Mouse (Mus musculus): ENCODE results near the gene Kcnh2.
A peak's percentile ranks its signal among the peaks of the same experiment; 100 is the strongest.
"Not testable (repeated sequence)": the region's sequence is repeated elsewhere in the genome, so short reads cannot be mapped to it uniquely, and the experiment has no call there.

Gene Kcnh2

DNA sequence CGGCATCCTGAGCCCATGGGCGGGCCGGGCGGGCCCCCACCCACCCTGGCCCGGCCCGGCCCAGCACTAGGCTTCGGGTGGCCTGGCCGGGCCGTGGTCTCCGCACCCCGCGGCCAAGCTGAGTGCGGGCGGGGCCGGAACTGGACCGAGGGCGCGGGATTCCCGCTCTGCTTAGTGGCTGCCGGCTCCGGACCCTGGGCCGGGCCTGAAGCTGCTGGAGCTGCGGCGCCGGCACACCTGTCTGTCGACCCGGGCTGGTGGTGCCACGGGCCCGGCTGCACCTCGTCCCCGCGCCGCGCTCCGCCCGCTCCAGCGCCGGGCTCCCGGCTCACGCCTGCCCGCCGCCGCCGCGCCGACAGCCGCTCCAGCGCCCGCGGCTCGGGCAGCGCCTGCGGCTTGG lies at the start of gene Kcnh2:
Gene Kcnh2, minus strand, starts transcription at position 327 of the 400 bp plus-strand sequence.
- DNase-seq (ENCODE audit: low spot score in 2 of 2): peak in 1 of 2 experiments; percentile 34

DNA sequence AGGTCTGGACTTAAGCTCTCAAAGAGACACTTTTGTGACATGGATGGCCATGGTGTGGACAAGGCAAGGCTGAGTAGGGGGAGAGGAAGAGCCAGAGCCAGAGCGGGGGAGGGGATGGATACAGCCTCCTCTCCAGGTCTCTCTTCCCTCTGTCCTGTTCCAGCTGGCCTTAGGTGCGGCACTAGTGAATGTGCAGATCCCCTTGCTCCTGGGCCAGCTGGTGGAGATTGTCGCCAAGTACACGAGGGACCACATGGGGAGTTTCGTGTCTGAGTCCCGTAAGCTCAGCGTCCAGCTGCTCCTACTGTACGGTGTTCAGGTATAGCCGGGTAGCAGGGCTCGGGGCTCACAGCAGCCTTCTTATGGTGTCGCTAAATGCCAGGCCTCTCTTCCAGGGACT lies 49.0 kb upstream of the Kcnh2 start:
- DNase-seq (ENCODE audit: low spot score in 2 of 2): no peak

GRCm38 (mm10) chr5:24399686-24400085 lies 48.3 kb upstream of the Kcnh2 start:
- DNase-seq (ENCODE audit: low spot score in 2 of 2): no peak

DNA sequence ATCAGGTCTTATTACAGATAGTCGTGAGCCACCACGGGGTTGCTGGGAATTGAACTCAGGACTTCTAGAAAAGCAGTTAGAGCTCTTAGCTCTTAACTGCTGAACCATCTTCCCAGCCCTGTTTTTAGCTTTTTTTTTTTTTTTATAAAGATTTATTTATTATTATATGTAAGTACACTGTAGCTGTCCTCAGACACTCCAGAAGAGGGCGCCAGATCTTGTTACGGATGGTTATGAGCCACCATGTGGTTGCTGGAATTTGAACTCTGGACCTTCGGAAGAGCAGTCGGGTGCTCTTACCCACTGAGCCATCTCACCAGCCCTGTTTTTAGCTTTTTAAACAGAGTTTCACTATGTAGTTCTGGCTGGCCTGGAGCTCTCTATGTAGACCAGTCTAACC lies 44.9 kb upstream of the Kcnh2 start:
- DNase-seq (ENCODE audit: low spot score in 2 of 2): not testable (repeated sequence)

DNA sequence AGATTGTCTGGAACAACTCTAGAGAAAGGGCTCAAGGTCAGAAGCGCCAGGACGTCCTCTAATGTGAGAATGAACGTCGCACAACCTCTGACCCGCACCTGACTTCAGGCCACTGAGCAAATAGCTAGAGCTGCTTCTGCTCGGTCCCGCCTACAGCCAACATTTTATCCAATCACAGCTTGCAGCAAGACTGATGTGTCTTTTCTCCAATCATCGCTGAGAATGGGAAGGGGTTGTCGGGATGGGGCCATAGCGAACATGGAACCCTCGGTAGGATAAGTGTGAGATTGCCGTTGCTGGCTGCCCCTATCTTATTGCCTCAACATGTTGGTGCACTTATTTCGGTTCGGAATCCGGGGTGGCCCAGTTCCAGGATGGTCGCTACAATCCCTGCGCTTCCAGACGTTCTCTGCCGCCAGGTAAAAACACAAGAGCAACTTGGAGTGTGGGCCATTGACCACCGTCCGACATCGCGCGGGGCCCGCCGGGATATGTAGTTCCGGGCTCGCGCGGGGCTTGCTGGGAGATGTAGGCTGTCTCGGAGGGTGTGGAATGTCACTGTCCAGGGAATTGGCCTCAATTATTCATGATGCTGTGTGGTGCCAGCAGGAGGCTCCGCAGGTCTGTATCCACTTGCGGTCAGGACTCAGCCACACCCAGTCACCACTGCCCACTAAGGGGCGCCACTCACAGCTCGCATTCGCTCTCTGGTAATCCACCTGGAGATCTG lies 42.9 kb upstream of the Kcnh2 start:
- DNase-seq (ENCODE audit: low spot score in 2 of 2): peak; percentile 87 to 91

DNA sequence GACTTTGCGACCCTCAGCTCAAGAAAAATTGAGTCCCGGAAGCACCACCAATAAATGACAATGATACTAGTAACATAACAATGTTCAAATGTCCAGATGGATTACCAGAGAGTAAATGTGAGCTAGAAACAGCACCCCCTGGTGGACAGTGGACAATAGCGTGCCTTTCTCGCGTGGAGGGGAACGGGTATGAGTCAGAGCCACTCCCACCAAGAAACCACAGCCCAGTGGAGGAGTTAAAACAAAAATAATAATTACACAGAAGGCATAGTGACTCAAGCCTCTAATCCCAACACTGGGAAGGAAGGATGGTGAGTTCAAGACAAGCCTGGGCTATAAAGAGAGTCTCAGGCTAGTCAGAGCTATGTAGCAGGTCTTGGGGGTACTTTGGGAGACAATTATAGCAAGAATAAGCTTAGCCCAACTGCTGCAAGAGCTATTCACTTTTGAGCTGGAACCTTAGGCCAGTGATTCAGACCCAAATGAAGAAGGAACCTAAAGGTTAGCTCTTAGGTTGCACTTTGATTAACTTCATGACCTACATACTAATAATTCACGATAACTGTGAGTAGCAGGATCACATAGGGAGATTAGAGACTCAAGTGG lies 42.1 kb upstream of the Kcnh2 start, which contains the start of gene Abcb8:
Gene Abcb8, plus strand, starts transcription at position 272 of the 606 bp plus-strand sequence.
- DNase-seq (ENCODE audit: low spot score in 2 of 2): peak; percentile 72 to 86

DNA sequence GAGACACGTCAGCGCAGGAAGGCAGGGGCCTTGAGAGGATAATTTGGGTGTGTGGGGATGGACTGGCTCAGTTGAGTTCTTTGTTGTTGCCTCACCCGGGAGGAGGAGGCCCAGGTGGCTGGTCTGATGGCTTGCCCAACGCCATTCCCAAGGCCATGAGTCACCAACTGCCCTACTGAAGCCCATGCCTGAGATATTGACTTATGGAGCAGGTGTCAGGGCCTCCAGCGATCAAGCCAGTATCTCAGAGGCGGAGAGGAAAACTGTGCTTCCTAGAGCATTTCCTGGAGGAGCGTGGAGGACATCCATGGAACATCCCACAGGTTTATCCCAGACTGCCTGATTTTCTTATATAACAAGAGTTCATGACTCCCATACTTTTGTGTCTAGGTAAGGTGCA lies 41.3 kb upstream of the Kcnh2 start:
- no peak for DNase-seq (ENCODE audit: low spot score in 2 of 2)

- DNase-seq (ENCODE audit: low spot score in 2 of 2): no peak
Observed at GRCm38 (mm10) chr5:24391864-24392263, 40.5 kb upstream of the Kcnh2 start, which contains the start of gene Atg9b. Gene Atg9b (minus strand): TSS chr5:24392143.

GRCm38 (mm10) chr5:24389658-24390020 lies 38.2 kb upstream of the Kcnh2 start:
- DNase-seq (ENCODE audit: low spot score in 2 of 2): no peak

DNA sequence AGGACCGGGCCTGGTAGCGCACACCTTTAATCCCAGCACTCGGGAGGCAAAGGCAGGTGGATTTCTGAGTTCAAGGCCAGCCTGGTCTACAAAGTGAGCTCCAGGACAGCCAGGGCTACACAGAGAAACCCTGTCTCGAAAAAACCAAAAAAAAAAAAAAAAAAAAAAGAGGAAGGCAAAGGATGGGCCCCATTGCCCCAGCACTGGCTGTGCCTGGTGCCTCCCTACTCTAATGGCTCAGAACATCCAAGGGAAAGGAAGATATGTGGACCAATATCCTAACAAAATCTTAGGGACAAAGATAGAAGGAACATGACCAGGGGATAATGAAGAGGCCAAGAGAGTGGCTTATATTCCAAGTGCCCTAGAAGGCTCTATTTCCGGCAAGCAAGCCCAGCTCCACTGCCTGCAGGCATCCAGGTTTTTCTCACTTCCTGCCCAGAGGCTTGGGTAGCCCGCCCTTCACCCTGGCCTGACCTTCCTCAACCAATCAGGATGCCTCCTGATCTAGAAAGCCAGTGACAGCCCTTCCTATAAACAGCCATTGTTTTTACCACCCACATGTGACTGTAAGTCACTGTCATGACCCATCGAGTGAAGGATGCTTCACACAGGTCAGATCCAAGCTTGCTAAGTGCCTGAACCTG lies 37.7 kb upstream of the Kcnh2 start:
- no peak for DNase-seq (ENCODE audit: low spot score in 2 of 2)

DNA sequence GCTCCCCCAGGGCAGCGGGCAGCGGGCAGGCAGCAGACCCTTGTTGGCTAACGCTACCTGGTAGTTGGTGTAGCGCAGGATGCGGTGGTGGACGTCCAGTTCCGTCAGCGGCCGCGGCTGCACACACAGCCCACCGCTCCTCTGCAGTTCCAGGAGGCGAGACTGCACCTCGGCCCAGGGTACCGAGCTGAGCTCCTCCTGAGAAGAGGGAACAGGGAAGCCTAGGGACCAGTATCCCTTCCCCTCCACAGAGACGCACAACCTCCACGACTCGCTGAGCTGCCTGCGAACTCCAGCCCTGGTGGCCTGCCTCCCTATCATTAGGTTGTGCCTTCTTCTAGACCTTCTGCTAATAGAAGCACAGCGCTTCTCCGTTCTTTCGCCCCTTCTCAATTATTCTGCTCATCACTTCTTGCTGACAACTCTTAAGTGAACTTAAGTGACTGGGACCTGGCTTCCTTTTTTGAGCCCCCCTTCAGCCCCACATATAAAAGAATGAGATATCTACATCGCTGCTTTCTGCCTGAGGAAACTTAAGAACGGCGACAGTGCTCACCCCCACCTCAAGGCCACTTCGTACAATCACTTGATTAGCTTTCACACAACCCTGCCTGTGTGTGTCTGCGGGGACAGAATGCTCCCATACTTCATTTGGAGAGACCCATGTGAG lies 37.0 kb upstream of the Kcnh2 start:
- DNase-seq (ENCODE audit: low spot score in 2 of 2): no peak

DNA sequence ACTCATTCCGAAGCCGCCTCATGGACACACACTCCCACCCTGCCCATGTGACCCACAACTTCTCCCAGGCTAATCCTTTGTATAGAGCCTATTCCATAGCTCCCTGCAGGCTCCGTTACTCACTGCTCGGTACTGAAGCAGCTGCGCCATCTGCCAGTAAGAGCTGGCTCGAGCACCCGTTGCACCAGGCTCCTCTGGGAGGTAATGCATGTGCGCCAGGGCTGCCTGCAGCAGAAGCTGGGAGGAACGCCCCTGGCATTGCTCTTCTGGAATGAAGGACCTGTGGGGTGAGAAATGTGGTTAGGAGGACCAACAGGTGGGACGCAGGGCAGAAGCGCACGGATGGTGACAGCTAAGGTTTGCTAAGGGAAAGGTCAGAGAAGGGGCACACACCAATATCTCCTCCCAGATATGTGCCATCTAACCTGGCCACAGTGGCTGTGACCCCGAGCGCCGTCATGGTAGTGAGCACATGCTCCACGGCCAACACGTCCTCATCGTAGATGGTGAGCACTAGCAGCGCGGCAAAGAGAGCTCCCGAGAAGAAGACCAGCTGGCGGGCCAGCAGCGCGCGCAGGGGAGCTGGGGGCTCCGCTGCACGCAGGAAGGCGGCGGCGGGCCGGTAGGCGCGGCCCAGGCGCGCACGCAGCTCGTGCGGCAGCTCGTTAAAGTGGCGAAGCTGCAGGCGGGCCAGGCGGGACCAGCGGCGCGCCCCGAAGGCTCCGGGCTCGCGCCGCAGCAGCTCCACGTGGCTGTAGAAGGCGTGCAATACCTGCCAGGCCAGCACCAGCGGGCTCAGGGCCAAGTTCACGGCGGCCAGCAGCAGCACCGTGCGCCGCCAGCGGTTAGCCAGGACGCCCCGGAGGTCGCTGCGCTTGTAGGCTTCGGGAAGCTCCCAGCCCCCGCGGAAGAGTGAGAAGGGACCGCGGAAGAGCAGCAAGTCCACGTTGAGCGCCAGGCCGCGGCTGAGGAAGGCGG lies 36.1 kb upstream of the Kcnh2 start:
- peak in 1 of 2 experiments; percentile 36 for DNase-seq (ENCODE audit: low spot score in 2 of 2)

DNA sequence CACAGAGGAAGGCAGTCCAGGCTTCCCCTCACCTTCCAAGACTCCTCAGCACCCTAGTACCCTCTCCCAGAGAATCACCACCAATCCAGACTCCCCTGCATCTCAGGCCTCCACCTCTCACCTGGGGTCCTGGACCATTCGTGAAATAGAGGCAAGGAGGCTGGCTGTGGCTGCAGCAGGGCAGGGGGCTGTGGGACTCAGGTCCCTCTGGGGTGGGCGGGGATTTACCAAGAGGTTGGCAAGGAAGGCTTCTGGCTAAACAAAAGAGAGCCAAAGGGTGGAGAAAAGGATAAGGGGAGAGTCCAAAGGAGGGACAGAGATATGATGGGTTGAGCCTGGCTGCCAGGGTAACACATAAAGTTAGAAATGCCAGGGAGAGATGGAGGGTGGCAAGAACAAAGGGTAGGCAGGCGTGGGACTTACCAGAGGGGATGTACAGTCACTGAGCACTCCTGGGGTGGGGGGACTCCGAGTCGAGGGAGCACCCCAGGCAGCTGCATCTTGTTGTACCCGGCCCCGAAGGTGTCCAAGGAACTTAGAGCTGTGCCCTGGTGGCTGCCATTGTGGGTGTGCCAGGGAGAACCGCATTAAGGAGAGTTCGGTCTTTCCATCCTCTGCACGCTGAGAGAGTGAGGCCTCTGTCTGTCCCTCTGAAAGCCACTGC lies 34.6 kb upstream of the Kcnh2 start:
- DNase-seq (ENCODE audit: low spot score in 2 of 2): no peak

GRCm38 (mm10) chr5:24385374-24385773 lies 34.0 kb upstream of the Kcnh2 start:
- no peak for DNase-seq (ENCODE audit: low spot score in 2 of 2)

GRCm38 (mm10) chr5:24384407-24384806 lies 33.0 kb upstream of the Kcnh2 start:
- no peak for DNase-seq (ENCODE audit: low spot score in 2 of 2)

DNA sequence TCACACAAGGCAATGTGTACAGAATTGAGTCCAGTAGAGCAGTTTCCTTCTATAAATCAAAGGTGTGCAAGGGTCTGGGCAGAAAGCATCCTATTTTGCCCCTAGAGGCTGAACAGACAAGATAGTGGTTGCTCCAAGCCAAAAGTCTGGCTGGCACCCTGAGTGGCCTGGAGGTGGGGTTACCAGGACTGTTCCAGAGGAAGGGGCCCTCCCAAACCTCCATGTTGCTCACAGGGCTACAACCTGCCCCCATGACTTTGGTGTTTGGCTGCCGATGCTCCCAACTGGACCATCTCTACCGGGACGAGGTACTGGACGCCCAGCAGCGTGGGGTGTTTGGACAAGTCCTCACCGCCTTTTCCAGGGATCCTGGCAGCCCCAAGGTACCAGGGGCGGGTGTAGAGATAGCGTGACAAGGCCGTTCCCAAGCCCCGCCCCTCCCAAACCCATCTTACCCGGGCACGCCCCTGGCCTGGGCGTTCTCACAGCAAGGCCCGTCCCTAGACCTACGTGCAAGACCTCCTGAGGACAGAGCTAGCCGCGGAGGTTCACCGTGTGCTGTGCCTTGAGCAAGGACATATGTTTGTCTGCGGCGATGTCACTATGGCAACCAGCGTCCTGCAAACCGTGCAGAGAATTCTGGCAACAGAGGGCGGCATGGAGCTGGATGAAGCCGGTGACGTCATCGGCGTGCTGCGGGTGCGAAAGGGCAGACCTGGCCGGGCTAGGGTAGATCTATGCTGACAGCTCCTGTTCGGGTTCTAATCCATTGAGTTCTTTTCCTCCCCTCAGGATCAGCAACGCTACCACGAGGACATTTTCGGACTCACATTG lies 31.8 kb upstream of the Kcnh2 start:
- peak; percentile 82 to 90 for DNase-seq (ENCODE audit: low spot score in 2 of 2)

DNA sequence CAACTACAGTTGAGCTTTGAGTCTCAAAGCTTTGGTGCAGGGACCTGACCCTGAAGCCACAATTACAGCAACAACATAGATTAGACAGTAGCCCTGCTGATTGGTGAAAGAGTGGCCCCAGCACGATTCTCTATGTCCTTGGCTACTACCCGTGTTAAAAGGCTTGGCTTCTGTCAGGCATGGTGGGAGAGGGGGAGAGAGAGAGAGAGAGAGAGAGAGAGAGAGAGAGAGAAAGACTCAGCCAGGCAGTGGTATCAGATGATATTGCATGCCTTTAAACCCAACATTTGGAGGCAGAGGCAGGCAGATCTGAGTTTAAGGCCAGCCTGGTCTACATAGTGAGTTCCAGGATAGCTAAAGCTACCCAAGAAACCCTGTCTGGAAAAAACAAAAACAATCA lies 30.6 kb upstream of the Kcnh2 start:
- DNase-seq (ENCODE audit: low spot score in 2 of 2): no peak

- DNase-seq (ENCODE audit: low spot score in 2 of 2): no peak
Observed at GRCm38 (mm10) chr5:24381486-24381885, 30.1 kb upstream of the Kcnh2 start.

DNA sequence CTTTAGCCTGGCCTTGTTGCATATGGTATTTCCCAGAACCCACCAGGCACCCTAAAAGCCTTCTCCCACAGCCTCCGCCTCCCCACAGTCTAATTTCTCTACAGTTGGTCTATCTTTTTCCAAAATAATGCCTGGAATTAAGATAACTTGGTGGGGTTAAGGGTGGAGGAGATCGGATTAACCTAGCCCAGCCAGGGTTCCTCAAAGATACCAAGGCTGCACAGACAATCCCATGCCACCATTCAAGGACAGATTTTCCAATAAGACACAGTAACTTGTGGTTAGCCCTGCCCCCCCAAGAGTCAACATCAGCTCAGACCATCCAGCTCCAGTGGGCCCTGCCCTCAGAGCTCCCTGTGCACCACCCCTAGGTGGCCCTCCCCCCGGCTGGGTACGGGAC lies 29.1 kb upstream of the Kcnh2 start:
- no peak for DNase-seq (ENCODE audit: low spot score in 2 of 2)

- no peak for DNase-seq (ENCODE audit: low spot score in 2 of 2)
Observed at GRCm38 (mm10) chr5:24379501-24379900, 28.1 kb upstream of the Kcnh2 start.

Measured in urinary bladder, postnatal 4 days (tissue).